Mouse (Mus musculus) neural tube, embryonic 15.5 days (tissue): ENCODE data around the gene Kdsr. TPM values are rescaled to one million over a fixed set of nuclear protein-coding genes. Genes with fewer than 3 reads are reported as not detected.

Experiments used
- ATAC-seq: fragments of 200-750 bp; cut with Nextera tagmentation; 2 replicates; pipeline ENCODE4 v1.8.0; 2017; ENCODE audit warnings: mild to moderate bottlenecking, moderate TSS enrichment, moderate library complexity; ENCODE audit not compliant: low FRiP score
- H3K27ac ChIP-seq: fragments of 300-500 bp; sonication (generic); replicated peaks from 2 replicates; pipeline ENCODE4 v1.5.1; 2015; ENCODE audit warnings: mild to moderate bottlenecking, inconsistent platforms
- H3K27me3 ChIP-seq: fragments of 300-500 bp; sonication (generic); replicated peaks from 2 replicates; pipeline ENCODE4 v1.6.1; 2015; ENCODE audit warnings: inconsistent platforms
- H3K36me3 ChIP-seq: fragments of 300-500 bp; sonication (generic); 2 replicates; pipeline ENCODE4 v1.6.1; 2015; ENCODE audit warnings: inconsistent platforms
- H3K4me1 ChIP-seq: fragments of 300-500 bp; sonication (generic); 2 replicates; pipeline ENCODE4 v1.6.1; 2015; ENCODE audit warnings: inconsistent platforms
- H3K4me2 ChIP-seq: fragments of 300-500 bp; sonication (generic); 2 replicates; pipeline ENCODE4 v1.6.1; 2015; ENCODE audit warnings: inconsistent platforms, mild to moderate bottlenecking, moderate library complexity
- H3K4me3 ChIP-seq: fragments of 300-500 bp; sonication (generic); replicated peaks from 2 replicates; pipeline ENCODE4 v1.5.1; 2015; ENCODE audit warnings: mild to moderate bottlenecking, inconsistent platforms
- H3K9ac ChIP-seq: fragments of 300-500 bp; sonication (generic); replicated peaks from 2 replicates; pipeline ENCODE4 v1.6.1; 2015; ENCODE audit warnings: mild to moderate bottlenecking, inconsistent platforms
- H3K9me3 ChIP-seq: fragments of 300-500 bp; sonication (generic); replicated peaks from 2 replicates; pipeline ENCODE4 v1.6.1; 2016; ENCODE audit warnings: inconsistent platforms
- WGBS: fragments of 180-500 bp; shearing (Covaris S2); methylation state at CpG from one replicate; pipeline ENCODE4 v1.1.7; 2015; ENCODE audit warnings: mixed read lengths; 5-methylcytosine and 5-hydroxymethylcytosine counted together
- polyA plus RNA-seq: library from polyadenylated mRNA; unstranded; fragments of >200 nt; fragmentation: Nextera tagmentation; extraction: Ambion mirVana; gene quantifications from 2 replicates; pipeline ENCODE4 v1.2.1, GENCODE M21; 2015

Gene Kdsr
- polyA plus RNA-seq: 10.1 and 12.1 TPM in 2 replicates

DNA sequence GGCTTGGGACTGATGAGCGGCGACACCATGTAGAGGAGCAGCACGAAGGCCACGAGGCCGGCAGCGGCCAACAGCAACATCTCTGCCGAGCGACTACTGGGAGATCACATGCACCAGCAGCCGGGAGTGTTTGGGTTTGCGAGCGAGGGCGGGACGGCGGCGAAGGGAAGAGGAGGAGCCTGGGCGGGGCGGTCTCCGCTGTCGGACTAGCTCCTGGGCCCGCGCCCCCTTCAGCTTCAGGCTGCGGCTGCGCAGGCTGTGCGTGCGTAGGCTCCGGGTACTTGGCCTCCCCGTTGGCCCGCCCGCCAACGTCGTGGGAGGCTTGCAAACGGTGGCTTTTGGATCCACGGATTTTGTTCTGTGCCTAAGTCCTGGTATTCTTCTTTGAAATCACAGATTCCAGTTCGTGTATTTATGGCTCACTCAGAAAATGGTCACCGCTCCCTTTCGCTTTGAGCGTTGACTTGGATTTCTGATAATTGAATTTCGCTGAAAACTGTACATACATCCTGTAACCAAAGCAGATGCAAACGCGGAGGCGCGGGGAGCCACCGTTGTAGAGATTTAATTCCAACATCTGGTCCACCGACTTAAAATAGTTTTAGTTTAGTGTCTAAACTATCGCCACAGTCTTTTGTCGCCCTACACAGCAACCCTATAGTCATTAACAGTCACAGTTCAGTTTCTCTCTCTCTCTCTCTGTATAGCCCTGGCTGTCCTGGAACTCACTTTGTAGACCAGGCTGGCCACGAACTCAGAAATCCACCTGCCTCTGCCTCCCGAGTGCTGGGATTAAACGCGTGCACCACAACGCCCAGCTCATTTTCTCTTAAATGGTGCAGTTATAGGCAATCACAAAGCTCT, at the start of gene Kdsr:
Gene Kdsr (minus strand): TSS at position 156 of the 864 bp plus-strand sequence.
- Histone ChIP-seq H3K9ac (peak within 1 kb of the TSS; percentile 71), H3K4me1 (peaks cover 21% of the 10 kb centered on the region), H3K4me3 (peak within 1 kb of the TSS; percentile 78), H3K27me3 (no peaks in the 10 kb centered on the region), H3K9me3 (no peaks in the 10 kb centered on the region), H3K4me2 (peak within 1 kb of the TSS; percentile 98), H3K27ac (peak within 1 kb of the TSS; percentile 89), H3K36me3 (0 out of 2 replicates have a peak, but pooled peaks cover 3% of the 10 kb centered on the region)
- ATAC-seq: peak; percentile 99
- WGBS: 2% methylated on average over 51 of the region's 51 CpGs

- Histone ChIP-seq H3K4me2 (no peak overlapping the region), H3K4me3 (no peak overlapping the region), H3K9ac (no peak overlapping the region), H3K27ac (no peak overlapping the region), H3K9me3 (no peaks in the 10 kb centered on the region), H3K36me3 (no peaks in the 10 kb centered on the region), H3K4me1 (peaks cover 12% of the 10 kb centered on the region), H3K27me3 (no peaks in the 10 kb centered on the region)
- 86% methylated on average over 3 of the region's 3 CpGs for WGBS
- ATAC-seq: no peak
Observed at GRCm38 (mm10) chr1:106799931-106800330, 40.4 kb upstream of the Kdsr start.

GRCm38 (mm10) chr1:106799406-106799805, 39.9 kb upstream of the Kdsr start:
- H3K9me3 ChIP-seq: no peaks in the 10 kb centered on the region
- WGBS: 57% methylated on average over 1 of the region's 1 CpGs
- H3K27ac ChIP-seq: no peak overlapping the region
- no peak overlapping the region for H3K9ac ChIP-seq
- no peak for ATAC-seq
- no peaks in the 10 kb centered on the region for H3K36me3 ChIP-seq
- no peak overlapping the region for H3K4me2 ChIP-seq
- H3K27me3 ChIP-seq: no peaks in the 10 kb centered on the region
- H3K4me1 ChIP-seq: peaks cover 18% of the 10 kb centered on the region
- H3K4me3 ChIP-seq: no peak overlapping the region

DNA sequence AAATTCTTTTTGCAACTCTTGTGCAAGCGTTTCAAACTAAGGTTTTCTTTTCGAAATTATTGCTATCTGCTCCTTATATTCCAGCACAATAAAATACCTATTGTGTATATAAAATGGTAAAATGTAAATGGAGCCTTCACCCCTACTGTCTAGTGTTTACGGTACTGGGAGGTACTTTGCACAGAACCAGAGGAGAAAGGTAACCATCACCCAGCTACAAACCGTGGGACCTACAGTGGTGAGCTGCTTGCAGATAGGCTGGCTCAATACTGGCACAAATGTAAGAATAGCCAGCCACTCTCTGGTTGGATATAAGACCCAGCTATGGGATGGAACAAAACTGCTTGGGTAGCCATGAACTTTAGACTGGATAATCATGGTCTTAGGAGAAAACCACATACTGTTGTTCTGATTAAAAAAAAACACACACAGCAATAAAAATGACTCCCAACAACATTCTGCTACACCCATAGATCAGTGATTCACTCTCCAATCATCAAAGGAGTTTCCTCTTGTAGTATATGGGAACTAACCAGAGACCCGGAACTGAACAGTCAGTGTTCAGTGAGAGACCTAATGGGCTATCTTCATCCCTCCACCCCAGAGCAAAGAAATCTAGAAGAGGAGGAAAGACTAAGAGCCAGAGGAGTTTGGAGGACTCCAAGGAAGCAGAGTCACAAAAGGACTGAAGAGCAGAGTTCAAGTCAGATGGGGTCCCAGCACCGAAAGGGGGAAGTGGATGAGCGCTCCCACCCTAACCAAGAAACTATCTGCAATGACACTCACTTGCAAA, 37.7 kb upstream of the Kdsr start:
- no peaks in the 10 kb centered on the region for H3K9me3 ChIP-seq
- peak overlapping the region; percentile 91 for H3K4me3 ChIP-seq
- H3K4me2 ChIP-seq: peak overlapping the region; percentile 52
- peak; percentile 6; the same call in 1 of the 2 replicates for ATAC-seq
- peaks cover 31% of the 10 kb centered on the region for H3K4me1 ChIP-seq
- no peaks in the 10 kb centered on the region for H3K36me3 ChIP-seq
- H3K9ac ChIP-seq: no peak overlapping the region
- H3K27ac ChIP-seq: no peak overlapping the region
- H3K27me3 ChIP-seq: no peaks in the 10 kb centered on the region
- whole genome bisulfite sequencing: 65% methylated on average over 7 of the region's 7 CpGs

DNA sequence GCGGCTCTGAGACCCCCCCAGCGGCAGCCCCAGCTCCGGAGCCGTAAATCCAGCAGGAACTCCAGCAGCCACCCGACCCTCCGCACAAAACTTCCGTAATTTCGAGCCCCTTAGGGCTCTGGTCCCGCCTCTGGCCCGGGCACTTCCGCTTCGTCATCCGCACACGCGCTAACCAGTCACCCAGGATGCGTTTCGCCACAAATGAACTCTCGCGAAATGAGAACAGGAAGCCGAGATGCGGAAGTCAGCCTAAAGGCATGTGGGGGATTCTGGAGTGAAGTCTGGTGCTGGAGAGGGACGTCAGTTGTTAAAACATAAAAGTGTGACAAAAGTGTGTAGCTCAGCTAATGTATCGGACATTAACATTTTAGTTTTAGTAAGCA, 37.0 kb upstream of the Kdsr start, which contains the start of gene Vps4b:
Gene Vps4b (minus strand): TSS at position 187 of the 383 bp plus-strand sequence.
- Histone ChIP-seq H3K9me3 (no peaks in the 10 kb centered on the region), H3K27me3 (no peaks in the 10 kb centered on the region), H3K4me2 (peak within 1 kb of the TSS; percentile 63), H3K9ac (peak within 1 kb of the TSS; percentile 95), H3K27ac (peak within 1 kb of the TSS; percentile 89), H3K4me3 (peak within 1 kb of the TSS; percentile 91), H3K36me3 (no peaks in the 10 kb centered on the region), H3K4me1 (peaks cover 31% of the 10 kb centered on the region)
- ATAC-seq: peak; percentile 99
- under 1% methylated on average over 23 of the region's 23 CpGs for WGBS

GRCm38 (mm10) chr1:106795634-106796541, 36.4 kb upstream of the Kdsr start:
- H3K9ac ChIP-seq: peak overlapping the region; percentile 95
- no peaks in the 10 kb centered on the region for H3K27me3 ChIP-seq
- peak overlapping the region; percentile 63 for H3K4me2 ChIP-seq
- 2% methylated on average over 51 of the region's 51 CpGs for WGBS
- H3K9me3 ChIP-seq: no peaks in the 10 kb centered on the region
- H3K36me3 ChIP-seq: no peaks in the 10 kb centered on the region
- H3K4me3 ChIP-seq: peak overlapping the region; percentile 91
- H3K27ac ChIP-seq: peak overlapping the region; percentile 89
- ATAC-seq: peak; percentile 90; the same call in 1 of the 2 replicates
- peaks cover 31% of the 10 kb centered on the region for H3K4me1 ChIP-seq

GRCm38 (mm10) chr1:106774896-106775295, 15.4 kb upstream of the Kdsr start:
- 89% methylated on average over 4 of the region's 4 CpGs for WGBS
- H3K4me1 ChIP-seq: no peaks in the 10 kb centered on the region

DNA sequence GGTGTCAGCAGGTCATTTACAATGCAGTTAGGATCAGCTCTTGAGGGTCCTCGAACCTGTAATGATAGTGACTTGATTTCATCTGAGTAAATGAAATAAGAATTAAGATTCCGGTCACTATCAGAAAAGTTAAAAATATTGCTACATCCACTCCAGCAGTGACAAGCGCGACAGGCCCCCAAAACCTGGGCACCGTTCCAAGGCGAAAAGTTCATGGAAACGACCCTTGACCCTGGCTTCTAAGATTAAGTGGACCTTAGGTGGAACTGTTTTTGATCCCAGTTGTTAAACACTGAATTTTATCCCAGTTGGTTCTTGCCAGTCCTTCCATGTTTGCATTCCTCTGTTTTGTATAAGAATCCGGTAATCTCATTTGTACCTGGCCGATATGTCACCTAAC, 14.6 kb upstream of the Kdsr start:
- no peak for ATAC-seq
- Histone ChIP-seq H3K27me3 (no peaks in the 10 kb centered on the region), H3K4me1 (no peaks in the 10 kb centered on the region), H3K9me3 (no peaks in the 10 kb centered on the region), H3K4me2 (no peak overlapping the region), H3K9ac (no peak overlapping the region), H3K36me3 (peaks cover 65% of the 10 kb centered on the region), H3K4me3 (no peak overlapping the region), H3K27ac (no peak overlapping the region)
- WGBS: 92% methylated on average over 9 of the region's 9 CpGs

More at GRCm38 (mm10) chr1:106774896-106775295, 15.4 kb upstream of the Kdsr start:
- Histone ChIP-seq H3K27ac (no peak overlapping the region), H3K4me2 (no peak overlapping the region), H3K9ac (no peak overlapping the region), H3K9me3 (no peaks in the 10 kb centered on the region), H3K4me3 (no peak overlapping the region), H3K36me3 (peaks cover 68% of the 10 kb centered on the region), H3K27me3 (no peaks in the 10 kb centered on the region)
- no peak for ATAC-seq

GRCm38 (mm10) chr1:106768773-106769172, 9.2 kb upstream of the Kdsr start:
- Histone ChIP-seq H3K36me3 (peaks cover 65% of the 10 kb centered on the region), H3K9ac (no peak overlapping the region), H3K27ac (no peak overlapping the region), H3K9me3 (no peaks in the 10 kb centered on the region), H3K4me2 (no peak overlapping the region), H3K4me1 (no peaks in the 10 kb centered on the region), H3K27me3 (no peaks in the 10 kb centered on the region), H3K4me3 (no peak overlapping the region)
- ATAC-seq: no peak

DNA sequence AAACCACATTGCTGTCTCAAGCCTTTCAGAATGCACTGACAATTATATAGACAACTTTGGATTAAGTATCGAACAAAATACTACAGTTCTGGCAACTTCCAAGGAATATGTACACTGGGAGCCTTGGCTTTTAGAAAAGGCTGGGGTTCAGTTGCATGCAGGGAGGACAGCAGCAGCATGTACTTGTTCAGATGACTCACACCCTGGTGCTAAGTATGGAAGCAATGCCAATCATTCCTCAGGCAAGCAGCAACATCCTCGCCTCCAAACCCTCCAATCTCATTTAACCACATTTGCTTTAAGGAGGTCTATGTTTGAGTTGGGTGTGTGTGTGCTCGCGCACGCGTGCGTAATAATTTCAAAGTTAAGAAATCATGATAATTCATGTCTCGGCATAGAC, 6.2 kb upstream of the Kdsr start:
- H3K4me1 ChIP-seq: 0 out of 2 replicates have a peak, but pooled peaks cover under 1% of the 10 kb centered on the region
- H3K4me3 ChIP-seq: no peak overlapping the region
- no peak overlapping the region for H3K27ac ChIP-seq
- no peaks in the 10 kb centered on the region for H3K27me3 ChIP-seq
- WGBS: 97% methylated on average over 8 of the region's 8 CpGs
- no peak overlapping the region for H3K4me2 ChIP-seq
- ATAC-seq: no peak
- peaks cover 48% of the 10 kb centered on the region for H3K36me3 ChIP-seq
- H3K9ac ChIP-seq: no peak overlapping the region
- H3K9me3 ChIP-seq: no peaks in the 10 kb centered on the region

DNA sequence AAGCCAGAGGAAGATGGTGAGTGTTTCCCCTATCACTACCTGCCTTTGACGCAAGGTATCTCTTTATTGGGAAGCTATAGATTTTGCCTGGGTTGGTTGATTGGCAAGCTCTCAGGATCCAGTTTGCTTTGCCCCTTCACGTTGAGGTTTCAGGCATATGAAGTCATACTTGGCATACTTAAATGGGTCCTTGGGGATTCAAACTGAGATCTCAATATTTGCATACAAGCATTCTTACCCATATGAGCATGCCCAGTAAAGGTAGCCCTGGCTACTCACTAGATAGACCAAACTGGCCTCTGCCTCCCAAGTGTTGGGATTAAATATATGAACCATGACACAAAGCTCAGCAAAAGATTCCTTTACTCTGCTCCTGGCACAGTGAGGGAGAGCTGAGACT, 5.3 kb upstream of the Kdsr start:
- Histone ChIP-seq H3K27me3 (no peaks in the 10 kb centered on the region), H3K9ac (no peak overlapping the region), H3K4me3 (no peak overlapping the region), H3K9me3 (no peaks in the 10 kb centered on the region), H3K4me2 (no peak overlapping the region), H3K36me3 (peaks cover 40% of the 10 kb centered on the region), H3K4me1 (0 out of 2 replicates have a peak, but pooled peaks cover 3% of the 10 kb centered on the region), H3K27ac (no peak overlapping the region)
- no peak for ATAC-seq
- 81% methylated on average over 2 of the region's 2 CpGs for whole genome bisulfite sequencing
